Mouse (Mus musculus): ENCODE measurements at regions not wholly inside any gene's neighbourhood (a gene's known extent, or its start where the extent isn't known, plus 50 kb on each side); places are given as distances from the start of the nearest gene placed in this dataset.

DNA sequence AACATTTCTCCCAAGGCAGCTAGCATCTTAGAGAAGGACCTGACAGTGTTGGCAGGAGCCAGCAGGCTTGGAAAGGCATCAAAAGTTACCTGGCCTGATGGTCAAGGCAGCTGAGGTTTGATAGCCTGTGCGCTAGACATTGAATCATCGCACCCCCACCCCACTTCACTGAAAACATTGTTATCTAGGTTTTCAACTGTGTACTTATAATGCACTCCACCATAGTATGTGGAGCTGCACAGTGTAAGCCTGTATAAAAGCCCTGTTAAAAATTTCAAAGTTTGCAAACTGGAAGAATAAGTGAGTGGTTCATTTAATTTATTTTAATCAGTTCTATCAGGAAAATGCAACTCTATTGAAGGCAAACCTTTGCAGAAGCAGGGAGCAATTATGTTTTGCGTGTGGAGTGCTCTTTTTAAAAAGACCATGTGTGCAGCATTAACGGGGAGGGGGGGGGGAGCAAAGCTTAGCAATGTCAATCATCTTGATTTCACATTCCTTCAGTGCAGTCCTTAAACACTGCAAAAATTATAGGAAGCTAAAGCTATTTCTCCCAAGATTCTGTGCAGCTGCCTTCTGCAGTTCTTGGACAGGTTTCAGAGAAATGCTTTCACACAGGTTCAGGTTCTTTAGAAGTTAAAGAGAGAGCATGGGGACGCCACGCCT lies 304.4 kb upstream of the Ldb2 start:
- no peak for TF ChIP-seq POLR2A (IDR thresholded peaks at IDR 0.05; ENCODE audit: borderline replicate concordance, low read depth, low read length)
- no peak for TF ChIP-seq CTCF (IDR thresholded peaks at IDR 0.05; ENCODE audit: low read depth, low read length)
- Histone ChIP-seq H3K4me1 (ENCODE audit: control insufficient read depth, insufficient read depth, low read length) (no peaks in the 10 kb centered on the region), H3K27ac (ENCODE audit: insufficient read depth, low read depth, low read length) (no peak overlapping the region), H3K4me3 (ENCODE audit: insufficient read depth, low read length) (no peak overlapping the region)

DNA sequence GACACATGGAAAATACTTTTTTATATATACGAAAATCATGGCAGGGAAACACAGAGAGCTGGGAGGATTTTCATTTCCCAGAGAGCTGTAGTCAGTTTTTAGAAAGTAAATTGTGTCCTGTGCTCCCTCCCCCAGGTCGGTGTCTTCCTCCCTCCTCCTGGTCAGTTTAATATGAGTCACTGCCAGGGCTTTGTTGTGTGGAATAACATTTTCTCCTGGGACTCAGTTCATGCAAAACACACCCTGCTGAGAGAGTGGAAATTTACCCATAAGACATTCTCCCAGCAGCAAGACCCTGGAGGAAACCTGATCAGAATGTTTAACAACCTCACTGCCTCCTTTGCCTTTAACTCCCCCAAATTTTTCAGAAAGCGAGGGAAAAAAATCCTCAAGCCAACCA lies 303.2 kb upstream of the Ldb2 start:
- no peak for TF ChIP-seq CTCF (IDR thresholded peaks at IDR 0.05; ENCODE audit: low read depth, low read length)
- no peak for TF ChIP-seq POLR2A (IDR thresholded peaks at IDR 0.05; ENCODE audit: borderline replicate concordance, low read depth, low read length)
- no peak overlapping the region for H3K4me3 ChIP-seq (ENCODE audit: insufficient read depth, low read length)
- H3K4me1 ChIP-seq (ENCODE audit: control insufficient read depth, insufficient read depth, low read length), result no peaks in the 10 kb centered on the region
- H3K27ac ChIP-seq (ENCODE audit: insufficient read depth, low read depth, low read length), result no peak overlapping the region

DNA sequence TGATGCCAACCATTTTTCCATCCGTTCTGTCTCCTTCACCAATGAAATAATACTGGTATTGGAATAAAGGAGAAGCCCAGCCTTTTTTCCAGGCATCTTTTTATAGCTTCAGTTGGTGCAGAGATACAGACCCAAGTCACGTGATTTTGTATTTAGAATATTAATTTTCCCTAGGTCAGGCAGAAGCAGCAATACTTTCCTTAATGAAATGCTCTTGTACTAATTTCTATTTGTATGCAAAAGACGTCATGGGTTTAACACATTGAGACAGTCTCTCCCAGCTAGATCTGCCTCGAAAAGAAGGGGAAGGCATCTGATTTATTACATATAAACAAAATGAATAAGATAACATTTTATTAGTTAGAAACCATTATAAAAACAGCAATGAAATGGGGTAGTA lies 302.3 kb upstream of the Ldb2 start:
- no peak overlapping the region for H3K4me3 ChIP-seq (ENCODE audit: insufficient read depth, low read length)
- no peaks in the 10 kb centered on the region for H3K4me1 ChIP-seq (ENCODE audit: control insufficient read depth, insufficient read depth, low read length)
- TF ChIP-seq CTCF (IDR thresholded peaks at IDR 0.05; ENCODE audit: low read depth, low read length), result no peak
- TF ChIP-seq POLR2A (IDR thresholded peaks at IDR 0.05; ENCODE audit: borderline replicate concordance, low read depth, low read length), result no peak
- no peak overlapping the region for H3K27ac ChIP-seq (ENCODE audit: insufficient read depth, low read depth, low read length)

DNA sequence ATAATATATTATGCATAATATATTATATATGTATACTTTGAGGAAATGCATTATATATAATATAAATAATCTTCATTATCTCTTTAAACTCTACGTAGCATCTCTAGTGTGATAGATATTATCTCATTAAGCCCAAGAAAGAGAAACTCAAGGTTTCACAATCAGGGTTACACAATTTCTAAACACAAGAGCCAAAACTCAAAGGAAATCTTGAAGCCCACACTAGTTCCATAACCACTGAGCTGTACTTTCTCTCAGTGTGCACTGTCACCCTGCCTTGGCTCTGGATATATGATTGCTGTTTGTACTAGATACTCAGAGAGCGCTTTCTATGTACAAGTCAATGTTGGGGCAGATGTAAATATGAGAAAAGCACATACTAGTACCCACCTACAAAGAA lies 299.6 kb upstream of the Ldb2 start:
- Histone ChIP-seq H3K4me3 (ENCODE audit: insufficient read depth, low read length) (no peak overlapping the region), H3K27ac (ENCODE audit: insufficient read depth, low read depth, low read length) (no peak overlapping the region), H3K4me1 (ENCODE audit: control insufficient read depth, insufficient read depth, low read length) (no peaks in the 10 kb centered on the region)
- TF ChIP-seq CTCF (IDR thresholded peaks at IDR 0.05; ENCODE audit: low read depth, low read length), result no peak
- no peak for TF ChIP-seq POLR2A (IDR thresholded peaks at IDR 0.05; ENCODE audit: borderline replicate concordance, low read depth, low read length)

DNA sequence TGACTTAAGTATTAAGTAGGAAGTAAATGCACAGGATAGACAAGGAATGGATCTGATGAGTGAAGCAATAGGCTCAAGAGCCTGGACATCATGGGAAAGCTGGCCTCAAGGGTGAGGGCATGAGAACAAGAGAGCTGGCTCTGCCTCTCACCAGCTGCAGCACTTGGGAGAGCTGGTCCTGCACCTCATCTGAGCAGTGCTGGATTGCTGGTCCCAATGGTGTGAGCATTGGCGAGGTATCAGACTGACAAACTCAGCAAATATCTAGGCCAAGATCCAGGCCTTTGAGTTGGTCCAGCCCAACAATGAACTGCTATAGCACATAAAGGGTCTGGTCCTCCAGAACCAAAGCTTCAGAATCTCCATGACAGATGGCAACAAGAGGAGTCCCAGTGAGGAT lies 298.5 kb upstream of the Ldb2 start:
- H3K4me1 ChIP-seq (ENCODE audit: control insufficient read depth, insufficient read depth, low read length), result no peaks in the 10 kb centered on the region
- H3K4me3 ChIP-seq (ENCODE audit: insufficient read depth, low read length), result no peak overlapping the region
- no peak overlapping the region for H3K27ac ChIP-seq (ENCODE audit: insufficient read depth, low read depth, low read length)
- TF ChIP-seq CTCF (IDR thresholded peaks at IDR 0.05; ENCODE audit: low read depth, low read length), result no peak
- TF ChIP-seq POLR2A (IDR thresholded peaks at IDR 0.05; ENCODE audit: borderline replicate concordance, low read depth, low read length), result no peak

DNA sequence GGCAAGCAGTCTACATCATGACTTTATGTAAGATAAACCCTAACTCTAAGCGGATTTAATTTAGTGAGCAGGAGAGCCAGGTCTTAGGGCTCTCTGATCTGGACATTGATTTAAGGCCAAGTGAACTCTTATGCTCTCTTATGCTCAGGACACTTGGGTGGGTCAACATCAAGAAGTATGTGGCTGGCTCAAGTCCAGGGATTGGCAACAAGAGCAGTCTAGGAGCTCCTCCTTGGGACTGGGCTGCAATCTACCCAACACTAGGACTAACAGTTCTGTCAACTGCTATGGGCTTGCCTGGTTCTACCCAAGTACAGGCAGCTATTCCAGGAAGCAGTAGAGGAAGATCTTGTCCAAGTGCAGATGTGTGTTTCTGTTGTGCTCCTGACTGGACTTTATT lies 285.3 kb upstream of the Ldb2 start:
- H3K4me1 ChIP-seq (ENCODE audit: control insufficient read depth, insufficient read depth, low read length), result no peaks in the 10 kb centered on the region
- TF ChIP-seq CTCF (IDR thresholded peaks at IDR 0.05; ENCODE audit: low read depth, low read length) (no peak), POLR2A (IDR thresholded peaks at IDR 0.05; ENCODE audit: borderline replicate concordance, low read depth, low read length) (no peak)
- H3K27ac ChIP-seq (ENCODE audit: insufficient read depth, low read depth, low read length), result no peak overlapping the region
- H3K4me3 ChIP-seq (ENCODE audit: insufficient read depth, low read length), result no peak overlapping the region

DNA sequence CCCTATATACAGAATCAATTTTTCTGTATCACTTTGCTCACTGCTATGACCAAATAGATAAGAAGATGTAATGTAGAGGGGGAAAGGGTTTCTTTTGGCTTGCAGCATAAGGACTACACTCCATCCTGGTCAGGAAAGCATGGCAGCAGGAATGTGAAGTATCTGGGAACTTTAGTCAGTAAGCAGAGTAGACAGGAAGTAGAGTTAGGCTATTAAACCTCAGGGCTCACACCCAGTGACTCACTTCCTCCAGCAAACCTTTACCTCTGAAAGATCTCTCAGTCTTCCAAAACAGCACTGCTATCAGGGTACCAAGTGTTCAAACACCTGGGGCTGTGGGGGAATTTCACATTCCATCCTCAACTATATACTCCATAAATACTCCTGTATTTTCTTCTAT lies 283.1 kb upstream of the Ldb2 start:
- TF ChIP-seq POLR2A (IDR thresholded peaks at IDR 0.05; ENCODE audit: borderline replicate concordance, low read depth, low read length) (no peak), CTCF (IDR thresholded peaks at IDR 0.05; ENCODE audit: low read depth, low read length) (no peak)
- Histone ChIP-seq H3K4me1 (ENCODE audit: control insufficient read depth, insufficient read depth, low read length) (no peaks in the 10 kb centered on the region), H3K27ac (ENCODE audit: insufficient read depth, low read depth, low read length) (no peak overlapping the region), H3K4me3 (ENCODE audit: insufficient read depth, low read length) (no peak overlapping the region)

DNA sequence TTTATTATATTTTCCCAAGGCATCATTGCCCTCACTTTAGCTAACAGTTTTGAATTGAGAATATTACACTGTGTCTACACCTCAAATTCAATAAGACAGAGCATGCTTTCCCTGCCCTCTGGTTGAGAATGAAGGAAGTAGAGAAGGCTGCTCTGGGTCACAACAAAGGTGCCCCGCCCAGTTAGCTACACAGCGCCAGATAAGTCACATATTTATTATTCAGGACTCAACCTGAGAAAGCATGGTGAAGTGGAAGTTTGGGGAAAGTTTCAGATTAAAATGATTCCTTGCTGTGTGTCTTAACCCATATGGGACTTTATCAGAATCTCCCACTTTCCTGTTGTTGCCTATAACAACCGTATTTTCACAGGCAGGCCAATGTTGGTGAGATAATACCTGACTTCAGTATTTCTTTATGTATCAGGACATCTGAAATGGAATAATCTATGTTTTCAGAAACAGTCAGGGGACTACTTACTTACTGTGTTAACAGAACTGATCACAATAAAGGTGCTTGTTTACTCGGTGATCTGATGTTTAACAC lies 276.9 kb upstream of the Ldb2 start:
- TF ChIP-seq CTCF (IDR thresholded peaks at IDR 0.05; ENCODE audit: low read depth, low read length) (no peak), POLR2A (IDR thresholded peaks at IDR 0.05; ENCODE audit: borderline replicate concordance, low read depth, low read length) (no peak)
- no peaks in the 10 kb centered on the region for H3K4me1 ChIP-seq (ENCODE audit: control insufficient read depth, insufficient read depth, low read length)
- H3K4me3 ChIP-seq (ENCODE audit: insufficient read depth, low read length), result no peak overlapping the region
- H3K27ac ChIP-seq (ENCODE audit: insufficient read depth, low read depth, low read length), result no peak overlapping the region

DNA sequence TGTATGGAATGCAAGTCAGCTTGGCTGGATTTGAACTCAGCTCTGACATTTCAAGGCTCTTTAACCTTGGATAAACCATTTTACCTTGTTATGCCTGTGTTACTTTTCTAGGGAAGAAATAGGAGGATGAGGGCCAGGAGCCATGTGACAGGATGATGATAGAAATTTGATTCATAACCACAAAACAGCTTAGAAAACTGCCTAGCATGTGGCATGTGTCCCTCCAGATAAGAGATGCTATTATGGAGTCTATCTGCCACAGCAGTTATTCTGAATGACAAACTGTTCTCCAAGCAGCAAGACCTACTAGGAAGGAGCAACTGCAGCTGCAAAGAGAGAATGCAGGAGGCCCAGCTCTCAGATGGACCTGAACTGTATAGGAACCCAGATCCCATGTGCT lies 275.7 kb upstream of the Ldb2 start:
- TF ChIP-seq POLR2A (IDR thresholded peaks at IDR 0.05; ENCODE audit: borderline replicate concordance, low read depth, low read length) (no peak), CTCF (IDR thresholded peaks at IDR 0.05; ENCODE audit: low read depth, low read length) (no peak)
- H3K4me3 ChIP-seq (ENCODE audit: insufficient read depth, low read length), result no peak overlapping the region
- H3K27ac ChIP-seq (ENCODE audit: insufficient read depth, low read depth, low read length), result no peak overlapping the region
- H3K4me1 ChIP-seq (ENCODE audit: control insufficient read depth, insufficient read depth, low read length), result no peaks in the 10 kb centered on the region

DNA sequence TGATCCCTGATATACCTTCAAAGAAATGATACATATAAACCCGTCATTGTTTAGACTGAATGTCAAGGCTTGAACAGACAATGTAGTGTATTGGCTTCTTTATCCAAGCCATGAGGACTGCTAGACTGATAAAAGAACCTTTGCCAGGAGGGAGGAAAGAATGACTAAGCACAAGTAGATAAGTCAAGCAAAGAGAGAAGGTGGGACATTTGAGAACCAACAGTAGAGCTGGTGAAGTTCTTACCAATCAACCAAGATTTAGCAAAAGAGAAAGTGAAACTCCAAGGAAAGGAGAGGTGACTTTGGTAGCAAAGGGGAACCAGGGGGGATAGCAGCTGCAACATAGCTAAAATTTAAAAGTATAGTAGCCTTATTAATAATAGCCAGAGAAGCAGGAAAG lies 273.0 kb upstream of the Ldb2 start:
- TF ChIP-seq POLR2A (IDR thresholded peaks at IDR 0.05; ENCODE audit: borderline replicate concordance, low read depth, low read length) (no peak), CTCF (IDR thresholded peaks at IDR 0.05; ENCODE audit: low read depth, low read length) (no peak)

More for the DNA sequence above, 273.0 kb upstream of the Ldb2 start:
- no peaks in the 10 kb centered on the region for H3K4me1 ChIP-seq (ENCODE audit: control insufficient read depth, insufficient read depth, low read length)
- no peak overlapping the region for H3K27ac ChIP-seq (ENCODE audit: insufficient read depth, low read depth, low read length)
- no peak overlapping the region for H3K4me3 ChIP-seq (ENCODE audit: insufficient read depth, low read length)
